Mouse (Mus musculus): ENCODE measurements around the gene Cd34.

DNA sequence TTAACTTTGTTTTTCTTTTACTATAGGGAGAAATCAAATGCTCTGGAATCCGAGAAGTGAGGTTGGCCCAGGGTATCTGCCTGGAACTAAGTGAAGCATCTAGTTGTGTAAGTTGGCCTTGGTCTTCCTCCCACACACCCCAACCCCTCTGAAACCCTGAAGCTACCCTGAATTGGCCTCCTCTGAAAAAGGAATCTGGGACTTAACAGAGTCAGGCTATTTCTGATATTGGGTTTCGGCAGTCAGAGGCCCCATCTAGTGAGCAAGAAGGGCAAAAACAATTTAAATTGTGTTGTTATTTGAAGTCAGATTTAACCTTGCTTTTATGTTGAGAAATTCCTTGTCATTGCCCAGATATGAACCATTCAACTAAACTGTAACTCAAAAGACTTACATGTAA, 12.3 kb downstream of the Cd34 start:
- TF ChIP-seq CTCF (IDR thresholded peaks at IDR 0.05; ENCODE audit: extremely low read depth, insufficient read length, insufficient replicate concordance, low read depth, low read length) (no peak), POLR2A (IDR thresholded peaks at IDR 0.05; ENCODE audit: low read depth, low read length) (no peak)

Data from small intestine, adult 2 months (tissue).